Mouse (Mus musculus) kidney, adult 2 months (tissue): ENCODE measurements around the gene Eif4a1.

Experiments
- CTCF ChIP-seq: fragments of 200-500 bp; conservative IDR thresholded peaks from 2 replicates; pipeline ENCODE4 v1.5.1; 2011; ENCODE audit warnings: low read depth, mild to moderate bottlenecking, control low read depth, low read length, moderate library complexity, mixed read lengths; ENCODE audit not compliant: insufficient read depth, insufficient read length
- POLR2A ChIP-seq: fragments of 200-500 bp; IDR thresholded peaks from one replicate; pipeline ENCODE4 v1.6.1; 2011; ENCODE audit warnings: low read depth, low read length, control low read depth

DNA sequence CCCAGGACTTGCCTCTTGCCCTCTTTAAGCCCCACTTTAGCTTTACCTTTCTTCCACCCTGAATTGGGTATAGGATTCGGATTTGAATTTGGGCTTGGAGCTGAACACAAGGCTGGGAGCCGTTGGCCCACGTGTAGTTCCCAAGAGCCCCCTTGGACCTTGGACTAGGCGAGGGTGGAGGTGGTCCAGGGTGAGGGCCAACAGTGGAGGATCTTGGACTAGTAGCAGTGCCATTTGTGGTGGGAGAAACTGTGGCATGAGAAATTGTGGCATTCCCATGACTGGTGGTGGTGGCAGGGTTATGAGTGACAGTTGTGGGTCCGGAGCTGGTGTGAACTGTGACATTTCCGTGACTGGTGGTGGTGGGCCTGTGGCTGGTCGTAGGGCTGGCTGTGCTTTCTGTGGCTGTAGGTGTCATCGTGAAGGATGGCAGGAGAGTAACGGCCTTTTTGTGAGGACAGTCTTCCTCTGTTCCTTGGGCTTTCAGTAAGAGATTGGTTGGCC, 6.7 kb downstream of the Eif4a1 start:
- TF ChIP-seq POLR2A (no peak), CTCF (no peak)
